Mouse (Mus musculus) myocyte (in vitro differentiated cells): ENCODE measurements around the gene Svbp.

Experiments
- CEBPB ChIP-seq: IDR thresholded peaks from 2 replicates; pipeline ENCODE4 v1.6.1; 2011; ENCODE audit warnings: mild to moderate bottlenecking, moderate library complexity; ENCODE audit not compliant: poor library complexity, insufficient read depth, severe bottlenecking
- E2F4 ChIP-seq: IDR thresholded peaks from one replicate; pipeline ENCODE4 v1.6.1; 2011; ENCODE audit warnings: mild to moderate bottlenecking, control low read depth, moderate library complexity; ENCODE audit not compliant: insufficient read depth
- MAX ChIP-seq: IDR thresholded peaks from one replicate; pipeline ENCODE4 v1.6.1; 2011; ENCODE audit warnings: low read depth, mild to moderate bottlenecking, control low read depth
- POLR2A ChIP-seq: IDR thresholded peaks from one replicate; pipeline ENCODE4 v1.6.1; 2011; ENCODE audit warnings: low read depth, mild to moderate bottlenecking, control low read depth, moderate library complexity; ENCODE audit not compliant: insufficient read length
- POLR2AphosphoS2 ChIP-seq: IDR thresholded peaks from one replicate; pipeline ENCODE4 v1.6.1; 2011; ENCODE audit warnings: low read depth, control low read depth; ENCODE audit not compliant: insufficient read length
- SRF ChIP-seq: IDR thresholded peaks from one replicate; pipeline ENCODE4 v1.6.1; 2011; ENCODE audit warnings: low read depth; ENCODE audit not compliant: control insufficient read depth, insufficient read length

GRCm38 (mm10) chr4:119223696-119224095 is 28.6 kb downstream of the Svbp start:
- TF ChIP-seq POLR2A (no peak), MAX (no peak), POLR2AphosphoS2 (peak; percentile 16), E2F4 (no peak), CEBPB (no peak), SRF (no peak)
